ENCODE assay signal across 7 mouse cellular contexts in genomic region chr9:14866957-14867356, GRCm38 (mm10). TPM values are rescaled to one million over a fixed set of nuclear protein-coding genes. Genes with fewer than 3 reads are reported as not detected.
DNase-seq lines count a peak whose midpoint lies in the region; ATAC-seq lines count a peak whose summit lies in the region.

No protein-coding gene starts in this region.

- H3K9ac ChIP-seq in midbrain, embryonic 12.5 days (replicated peaks) = no peak overlapping the region

- no peaks in the 10 kb centered on the region for H3K36me3 ChIP-seq in midbrain, embryonic 12.5 days

- peaks cover 11% of the 10 kb centered on the region for H3K27me3 ChIP-seq in midbrain, embryonic 12.5 days

- H3K27ac ChIP-seq in midbrain, embryonic 12.5 days (replicated peaks) = no peak overlapping the region

- H3K9me3 ChIP-seq in midbrain, embryonic 12.5 days = no peaks in the 10 kb centered on the region

- DNase-seq in 3T3-L1 (ENCODE audit: low read depth, low spot score) = peak; percentile 32
- DNase-seq in 416B (ENCODE audit: low read depth) = peak; percentile 46
- peak; percentile 60 for DNase-seq in c-Kit-positive CD71-negative TER-119-negative erythroid progenitor cells, embryonic 14.5 days (ENCODE audit: low read depth)
- peak; percentile 49 for DNase-seq in left cerebral cortex, adult 11 months (ENCODE audit: low spot score)
- DNase-seq in spleen, postnatal 4 days (ENCODE audit: low spot score in 2 of 2) = peak; percentile 44 to 70

- peaks cover 5% of the 10 kb centered on the region for H3K4me1 ChIP-seq in midbrain, embryonic 12.5 days

- 35% methylated on average over 7 of the region's 7 CpGs for WGBS in midbrain, embryonic 12.5 days

- peak; percentile 92 to 98 for ATAC-seq in hematopoietic stem cell, adult 5-6 weeks (replicated peaks in 1 of 2; ENCODE audit: insufficient read depth in 1 of 2, low FRiP score in 2 of 2, low TSS enrichment in 1 of 2, low read depth in 1 of 2, poor library complexity in 2 of 2, severe bottlenecking in 2 of 2)
- peak; percentile 50 for ATAC-seq in midbrain, embryonic 12.5 days (ENCODE audit: low FRiP score, low read depth)

- no peak overlapping the region for H3K4me2 ChIP-seq in midbrain, embryonic 12.5 days (replicated peaks)

- H3K4me3 ChIP-seq in midbrain, embryonic 12.5 days = no peak overlapping the region

RNA-seq across cellular contexts. Expression of gene Gpr83, which starts 6.9 kb away (rescaled TPM):
- not detected in 2 replicates for total RNA-seq in hematopoietic stem cell, adult 5-6 weeks (2017)
- polyA plus RNA-seq in midbrain, embryonic 12.5 days (2016; fragmentation: Nextera tagmentation; extraction: Ambion mirVana) = 0.71 and 1.5 TPM in 2 replicates

RNA-seq across cellular contexts. Expression of gene Izumo1r, which starts 36.8 kb away (rescaled TPM):
- total RNA-seq in hematopoietic stem cell, adult 5-6 weeks (2017) = not detected in 2 replicates
- not detected in 2 replicates for polyA plus RNA-seq in midbrain, embryonic 12.5 days (2016; fragmentation: Nextera tagmentation; extraction: Ambion mirVana)
